Mouse (Mus musculus) ES-Bruce4 (cell line): ENCODE measurements around the gene Hist1h2bg.

ENCODE experiments used
- CTCF ChIP-seq: IDR thresholded peaks from one replicate; pipeline ENCODE4 v1.8.1; 2011; ENCODE audit warnings: low read depth, low read length
- EP300 ChIP-seq: IDR thresholded peaks from 2 replicates; pipeline ENCODE4 v1.6.1; 2011; ENCODE audit warnings: low read depth, low read length; ENCODE audit not compliant: insufficient read depth

DNA sequence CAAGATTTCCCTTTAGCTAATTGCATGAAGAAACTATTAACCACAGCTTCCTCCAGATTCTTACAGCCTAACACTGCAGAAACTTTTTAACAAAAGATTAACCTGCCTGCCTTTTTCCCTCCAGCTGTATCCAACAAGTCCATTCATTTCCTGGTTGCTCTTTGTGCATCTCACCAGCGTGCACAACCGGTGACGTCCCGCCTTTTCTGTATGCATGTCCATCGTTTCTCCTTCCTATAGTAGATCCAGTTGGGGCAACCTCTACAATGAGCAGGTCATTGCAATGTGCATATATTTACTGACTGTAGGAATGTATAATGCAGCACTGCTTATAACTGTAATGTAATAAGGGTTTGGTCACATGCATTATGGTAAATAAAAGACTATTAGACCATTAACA lies 47.2 kb upstream of the Hist1h2bg start:
- TF ChIP-seq EP300 (no peak), CTCF (no peak)
